Mouse (Mus musculus): Measurements from ENCODE around the gene Cacna1a. TPM values are rescaled to one million over a fixed set of nuclear protein-coding genes. Genes with fewer than 3 reads are reported as not detected.

The Cacna1a gene
- total RNA-seq, 2 experiments from 2014 or later, result 243 to 258 TPM

- Histone ChIP-seq H3K4me3 (no peak overlapping the region), H3K27ac (peak overlapping the region; percentile 83)
- no peak for DNase-seq (ENCODE audit: extremely low spot score in 1 of 2, low spot score in 2 of 2)
- peak; percentile 43 for TF ChIP-seq CTCF (IDR thresholded peaks at IDR 0.05)
- intact Hi-C loops (cut with DNase I), result no loop called here
These were observed 129.9 kb downstream of the Cacna1a start for GRCm38 (mm10) chr8:84518180-84518579.

GRCm38 (mm10) chr8:84518720-84519119 lies 130.5 kb downstream of the Cacna1a start:
- Histone ChIP-seq H3K4me3 (no peak overlapping the region), H3K27ac (peak overlapping the region; percentile 83)
- intact Hi-C loops (cut with DNase I), result no loop called here
- DNase-seq (ENCODE audit: extremely low spot score in 1 of 2, low spot score in 2 of 2), result no peak
- no peak for TF ChIP-seq CTCF (IDR thresholded peaks at IDR 0.05)

- TF ChIP-seq CTCF (IDR thresholded peaks at IDR 0.05), result no peak
- Histone ChIP-seq H3K27ac (peak overlapping the region; percentile 83), H3K4me3 (no peak overlapping the region)
- intact Hi-C loops (cut with DNase I), result loop anchor here (1.0 kb wide), 1 partner anchor 26 kb away; no protein-coding TSS in a partner anchor
- peak; percentile 55 to 72 for DNase-seq (ENCODE audit: extremely low spot score in 1 of 2, low spot score in 2 of 2)
These were observed 131.8 kb downstream of the Cacna1a start for GRCm38 (mm10) chr8:84519767-84520626.

- no peak for TF ChIP-seq CTCF (IDR thresholded peaks at IDR 0.05)
- DNase-seq (ENCODE audit: extremely low spot score in 1 of 2, low spot score in 2 of 2), result no peak
- intact Hi-C loops (cut with DNase I), result loop anchor here (1.0 kb wide), 1 partner anchor 27 kb away; no protein-coding TSS in a partner anchor
- peak overlapping the region; percentile 83; the same call in 1 of the 2 replicates for H3K27ac ChIP-seq
- H3K4me3 ChIP-seq, result no peak overlapping the region
These were observed 132.8 kb downstream of the Cacna1a start for GRCm38 (mm10) chr8:84520999-84521398.

GRCm38 (mm10) chr8:84528036-84528435 lies 139.8 kb downstream of the Cacna1a start:
- intact Hi-C loops (cut with DNase I), result no loop called here
- DNase-seq (ENCODE audit: extremely low spot score in 1 of 2, low spot score in 2 of 2), result no peak
- TF ChIP-seq CTCF (IDR thresholded peaks at IDR 0.05), result no peak
- Histone ChIP-seq H3K27ac (peak overlapping the region; percentile 79), H3K4me3 (no peak overlapping the region)

GRCm38 (mm10) chr8:84529548-84529947 lies 141.3 kb downstream of the Cacna1a start:
- TF ChIP-seq CTCF (IDR thresholded peaks at IDR 0.05), result no peak
- Histone ChIP-seq H3K27ac (peak overlapping the region; percentile 79), H3K4me3 (no peak overlapping the region)
- peak in 1 of 2 experiments; percentile 47 for DNase-seq (ENCODE audit: extremely low spot score in 1 of 2, low spot score in 2 of 2)
- intact Hi-C loops (cut with DNase I), result no loop called here

- no peak for DNase-seq (ENCODE audit: extremely low spot score in 1 of 2, low spot score in 2 of 2)
- no peak for TF ChIP-seq CTCF (IDR thresholded peaks at IDR 0.05)
- intact Hi-C loops (cut with DNase I), result no loop called here
- Histone ChIP-seq H3K27ac (no peak overlapping the region), H3K4me3 (no peak overlapping the region)
These were observed 144.5 kb downstream of the Cacna1a start for GRCm38 (mm10) chr8:84532725-84533124.

GRCm38 (mm10) chr8:84533341-84533740 lies 145.1 kb downstream of the Cacna1a start:
- TF ChIP-seq CTCF (IDR thresholded peaks at IDR 0.05), result no peak
- Histone ChIP-seq H3K27ac (no peak overlapping the region), H3K4me3 (no peak overlapping the region)
- intact Hi-C loops (cut with DNase I), result no loop called here
- DNase-seq (ENCODE audit: extremely low spot score in 1 of 2, low spot score in 2 of 2), result no peak

- no peak for DNase-seq (ENCODE audit: extremely low spot score in 1 of 2, low spot score in 2 of 2)
- Histone ChIP-seq H3K4me3 (no peak overlapping the region), H3K27ac (no peak overlapping the region)
- intact Hi-C loops (cut with DNase I), result no loop called here
- TF ChIP-seq CTCF (IDR thresholded peaks at IDR 0.05), result peak; percentile 39
These were observed 148.7 kb downstream of the Cacna1a start for GRCm38 (mm10) chr8:84536917-84537316.

- no peak overlapping the region for H3K27ac ChIP-seq
- TF ChIP-seq CTCF (IDR thresholded peaks at IDR 0.05), result no peak
- no peak overlapping the region for H3K4me3 ChIP-seq
- intact Hi-C loops (cut with DNase I), result no loop called here
- no peak for DNase-seq (ENCODE audit: extremely low spot score in 1 of 2, low spot score in 2 of 2)
These were observed 151.1 kb downstream of the Cacna1a start for GRCm38 (mm10) chr8:84539376-84539775.

GRCm38 (mm10) chr8:84542481-84542880 lies 154.2 kb downstream of the Cacna1a start:
- Histone ChIP-seq H3K27ac (no peak overlapping the region), H3K4me3 (no peak overlapping the region)
- intact Hi-C loops (cut with DNase I), result no loop called here
- DNase-seq (ENCODE audit: extremely low spot score in 1 of 2, low spot score in 2 of 2), result no peak
- TF ChIP-seq CTCF (IDR thresholded peaks at IDR 0.05), result no peak

- no peak for TF ChIP-seq CTCF (IDR thresholded peaks at IDR 0.05)
- no peak overlapping the region for H3K4me3 ChIP-seq
- intact Hi-C loops (cut with DNase I), result no loop called here
- no peak overlapping the region for H3K27ac ChIP-seq
- DNase-seq (ENCODE audit: extremely low spot score in 1 of 2, low spot score in 2 of 2), result no peak
These were observed 157.3 kb downstream of the Cacna1a start for GRCm38 (mm10) chr8:84545522-84545921.

Measured in left cerebral cortex, adult 2 months (tissue).